ENCODE assay signal across 31 mouse cellular contexts in genomic region chr4:154642496-154642895, GRCm38 (mm10). TPM values are rescaled to one million over a fixed set of nuclear protein-coding genes. Genes with fewer than 3 reads are reported as not detected.
DNase-seq lines count a peak whose midpoint lies in the region; ATAC-seq lines count a peak whose summit lies in the region.
"Had no signal": no experiment of that assay in that cellular context is flagged by ENCODE, and none has a peak within 500 bp of the region (broad histone marks: within the 10 kb centered on the region; RNA-seq: fewer than 3 reads in every experiment).

No protein-coding gene starts in this region.

- H3K27ac ChIP-seq in midbrain, embryonic 10.5 days (replicated peaks) = no peak overlapping the region
- H3K27ac ChIP-seq in midbrain, embryonic 13.5 days = no peak overlapping the region
- H3K27ac ChIP-seq in limb, embryonic 12.5 days = peak overlapping the region; percentile 100
- H3K27ac ChIP-seq: hindbrain, embryonic 13.5 days; left cerebral cortex, adult 2 months; liver, embryonic 14.5 days had no signal

- peak; percentile 38 for DNase-seq in midbrain, embryonic 10.5 days (ENCODE audit: low spot score)
- peak; percentile 49 to 66 for DNase-seq in kidney, adult 8-10 months
- DNase-seq in kidney, postnatal 10 days = peak; percentile 56
- DNase-seq in left cerebral cortex, adult 8-10 months (ENCODE audit: low spot score in 2 of 2) = no peak
- DNase-seq in adrenal gland, adult 2 months = no peak
- no peak for DNase-seq in cerebellum, adult 18-20 months
- DNase-seq: adrenal gland, adult 8-10 months; cerebellum, adult 2 months; cerebellum, postnatal 25 days; gastrocnemius, postnatal 14 days; heart, adult 11 months; heart, postnatal 10 days; lung, embryonic 14.5 days; lung, postnatal 36 days; right cerebral cortex, postnatal 25 days; spleen, adult 18-20 months had no signal

- no peak overlapping the region for H3K9ac ChIP-seq in midbrain, embryonic 13.5 days (replicated peaks)
- H3K9ac ChIP-seq in limb, embryonic 12.5 days (replicated peaks) = 0 out of 2 replicates have a peak overlapping the region, but pooled peaks have one; percentile 27
- H3K9ac ChIP-seq: heart, embryonic 12.5 days; hindbrain, embryonic 13.5 days; limb, embryonic 15.5 days; liver, embryonic 14.5 days; lung, embryonic 14.5 days had no signal

- ATAC-seq in midbrain, embryonic 13.5 days = no peak
- no peak for ATAC-seq in limb, embryonic 12.5 days (ENCODE audit: insufficient number of reproducible peaks, insufficient read depth, low FRiP score, low TSS enrichment, low read depth)
- ATAC-seq: forebrain, embryonic 16.5 days had no signal

- peaks cover 48% of the 10 kb centered on the region for H3K4me1 ChIP-seq in midbrain, embryonic 10.5 days
- H3K4me1 ChIP-seq in midbrain, embryonic 13.5 days (replicated peaks) = peaks cover 18% of the 10 kb centered on the region
- H3K4me1 ChIP-seq in limb, embryonic 12.5 days (replicated peaks) = peaks cover 53% of the 10 kb centered on the region

- H3K9me3 ChIP-seq in midbrain, embryonic 10.5 days (replicated peaks) = peaks cover 10% of the 10 kb centered on the region
- peaks cover 5% of the 10 kb centered on the region for H3K9me3 ChIP-seq in midbrain, embryonic 13.5 days
- H3K9me3 ChIP-seq in limb, embryonic 12.5 days = peaks cover 21% of the 10 kb centered on the region

- no peak overlapping the region for H3K4me3 ChIP-seq in midbrain, embryonic 10.5 days
- H3K4me3 ChIP-seq in midbrain, embryonic 13.5 days (replicated peaks) = no peak overlapping the region
- no peak overlapping the region for H3K4me3 ChIP-seq in limb, embryonic 12.5 days (replicated peaks)
- H3K4me3 ChIP-seq: heart, embryonic 12.5 days; hindbrain, embryonic 13.5 days; left cerebral cortex, adult 2 months; limb, embryonic 15.5 days had no signal

- peaks cover 100% of the 10 kb centered on the region for H3K27me3 ChIP-seq in midbrain, embryonic 10.5 days (ENCODE audit: low read depth, poor library complexity, severe bottlenecking)
- H3K27me3 ChIP-seq in midbrain, embryonic 13.5 days = peaks cover 94% of the 10 kb centered on the region
- peaks cover 45% of the 10 kb centered on the region for H3K27me3 ChIP-seq in limb, embryonic 12.5 days

- 3% methylated on average over 6 of the region's 6 CpGs for WGBS in midbrain, embryonic 10.5 days
- 6% methylated on average over 6 of the region's 6 CpGs for WGBS in midbrain, embryonic 13.5 days
- WGBS in limb, embryonic 12.5 days = 6% methylated on average over 6 of the region's 6 CpGs

- no peak overlapping the region for H3K4me2 ChIP-seq in midbrain, embryonic 13.5 days (replicated peaks)
- peak overlapping the region; percentile 82 for H3K4me2 ChIP-seq in limb, embryonic 12.5 days
- H3K4me2 ChIP-seq: hindbrain, embryonic 13.5 days; limb, embryonic 15.5 days; lung, embryonic 14.5 days had no signal

- no peaks in the 10 kb centered on the region for H3K36me3 ChIP-seq in midbrain, embryonic 10.5 days
- no peaks in the 10 kb centered on the region for H3K36me3 ChIP-seq in midbrain, embryonic 13.5 days
- peaks cover 13% of the 10 kb centered on the region for H3K36me3 ChIP-seq in limb, embryonic 12.5 days
- H3K36me3 ChIP-seq: forebrain, embryonic 10.5 days; heart, embryonic 12.5 days; hindbrain, embryonic 13.5 days; limb, embryonic 15.5 days had no signal

RNA-seq across cellular contexts. Expression of gene Prdm16, which starts 5.8 kb away (rescaled TPM):
- polyA plus RNA-seq in midbrain, embryonic 10.5 days (2016; fragmentation: Nextera tagmentation; extraction: Ambion mirVana) = 12.5 and 14.1 TPM in 2 replicates
- polyA plus RNA-seq in midbrain, embryonic 13.5 days (2015; fragmentation: Nextera tagmentation; extraction: Ambion mirVana) = 8.7 and 12.5 TPM in 2 replicates
- 97.9 and 115 TPM in 2 replicates for polyA plus RNA-seq in limb, embryonic 12.5 days (2016; fragmentation: Nextera tagmentation; extraction: Ambion mirVana)
- 10 to 100 TPM in 3 of 4 experiments, 1 to 10 TPM in 1; 9.1 to 11.7 (median 11.2) TPM for total RNA-seq in left cerebral cortex, adult 8-10 months (2022)
- 10 to 100 TPM in 1 of 2 experiments, 1 to 10 TPM in 1; 5.4 to 10.6 TPM for total RNA-seq in adrenal gland, adult 2 months (2021)
- polyA plus RNA-seq in adrenal gland, adult 2 months (2012; rRNA removed) = 5.6 and 7.2 TPM in 2 replicates
- total RNA-seq: MEL had no signal
- polyA plus RNA-seq: C2C12 had no signal

RNA-seq across cellular contexts. Expression of gene Actrt2, which starts 25.2 kb away (rescaled TPM):
- polyA plus RNA-seq in midbrain, embryonic 10.5 days (2016; fragmentation: Nextera tagmentation; extraction: Ambion mirVana) = not detected in 2 replicates
- not detected in 2 replicates for polyA plus RNA-seq in midbrain, embryonic 13.5 days (2015; fragmentation: Nextera tagmentation; extraction: Ambion mirVana)
- not detected in 2 replicates for polyA plus RNA-seq in limb, embryonic 12.5 days (2016; fragmentation: Nextera tagmentation; extraction: Ambion mirVana)
- not detected for total RNA-seq in left cerebral cortex, adult 8-10 months (2022)
- total RNA-seq in adrenal gland, adult 2 months (2021) = not detected
- not detected in 2 replicates for polyA plus RNA-seq in adrenal gland, adult 2 months (2012; rRNA removed)
- total RNA-seq: adrenal gland, adult 8-10 months; gastrocnemius, postnatal 14 days; heart, postnatal 10 days; layer of hippocampus, postnatal 10 days; left cerebral cortex, adult 2 months; megakaryocyte-erythroid progenitor cell, adult 5-6 weeks; MEL; neutrophil, adult 5-6 weeks had no signal
- polyA plus RNA-seq: C2C12; cerebellum, adult 2 months; forebrain, embryonic 10.5 days; forebrain, embryonic 16.5 days; heart, embryonic 12.5 days; hindbrain, embryonic 13.5 days; intestine, embryonic 14.5 days; limb, embryonic 15.5 days; liver, embryonic 14.5 days; lung, embryonic 14.5 days had no signal

Comparison
In these comparisons a context has a peak if more than half of its experiments do, and no peak if none do; other contexts are left out.
1. DNase-seq: peak in midbrain, embryonic 10.5 days (single experiment), kidney, adult 8-10 months (2 of 2) and kidney, postnatal 10 days (single experiment); none in left cerebral cortex, adult 8-10 months (0 of 2), adrenal gland, adult 2 months (single experiment) and cerebellum, adult 18-20 months (0 of 2).